Mouse (Mus musculus) spleen, adult 2 months (tissue): ENCODE data around the gene Mettl24.

Experiments used
- CTCF ChIP-seq: fragments of 200-500 bp; IDR thresholded peaks from 2 replicates; pipeline ENCODE4 v1.5.1; 2011; ENCODE audit warnings: mild to moderate bottlenecking, inconsistent platforms; ENCODE audit not compliant: insufficient read depth, insufficient read length, insufficient replicate concordance; ENCODE audit errors: extremely low read depth
- POLR2A ChIP-seq: fragments of 200-500 bp; IDR thresholded peaks from 2 replicates; pipeline ENCODE4 v1.6.1; 2011; ENCODE audit warnings: low read depth, low read length, inconsistent platforms

GRCm38 (mm10) chr10:40753036-40753435 lies 70.0 kb downstream of the Mettl24 start:
- TF ChIP-seq POLR2A (no peak), CTCF (no peak)
